Mouse (Mus musculus) brown adipose tissue, adult 24 weeks (tissue): ENCODE data around the gene Lyve1. TPM values are rescaled to one million over a fixed set of nuclear protein-coding genes. Genes with fewer than 3 reads are reported as not detected.

Experiments
- H3K27ac ChIP-seq: fragments of 200-500 bp; replicated peaks from 2 replicates; pipeline ENCODE4 v1.5.1; 2012; ENCODE audit warnings: low read depth, mild to moderate bottlenecking, low read length
- H3K4me1 ChIP-seq: fragments of 200-500 bp; 2 replicates; pipeline ENCODE4 v1.6.1; 2012; ENCODE audit warnings: low read length, mixed read lengths; ENCODE audit not compliant: control insufficient read depth, insufficient read depth, insufficient read length
- H3K4me3 ChIP-seq: fragments of 200-500 bp; 2 replicates; pipeline ENCODE4 v1.5.1; 2012; ENCODE audit warnings: low read depth, mild to moderate bottlenecking, low read length, moderate library complexity; ENCODE audit not compliant: insufficient read depth
- polyA plus RNA-seq: library from polyadenylated mRNA; stranded (reverse); fragments of >200 nt; gene quantifications from 2 replicates; pipeline ENCODE4 v1.2.4, GENCODE M21; 2012; ENCODE audit not compliant: missing spikeins, insufficient read depth, insufficient read length

The Lyve1 gene
- polyA plus RNA-seq, 1 experiment = 11.1 TPM

DNA sequence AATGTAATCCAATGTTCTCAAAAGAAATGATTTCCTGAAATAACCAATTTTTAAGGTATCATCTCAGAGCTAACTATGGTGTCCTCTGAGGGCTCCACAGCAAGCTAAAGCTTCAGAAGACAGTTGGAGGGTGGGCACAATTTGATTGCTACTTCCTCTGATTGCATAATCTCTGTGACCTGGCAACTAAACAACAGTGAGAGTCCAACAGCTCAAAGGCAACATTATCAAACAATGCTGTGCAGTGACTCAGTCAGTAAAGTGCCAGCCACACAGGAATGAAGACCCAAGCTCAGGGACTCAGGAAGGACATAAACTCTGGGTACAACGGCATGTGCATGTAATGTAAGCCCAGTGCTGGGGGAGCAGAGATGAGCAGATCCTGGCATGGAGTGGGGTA, 30.0 kb downstream of the Lyve1 start:
- Histone ChIP-seq H3K27ac (no peak overlapping the region), H3K4me3 (no peak overlapping the region), H3K4me1 (peaks cover 3% of the 10 kb centered on the region; the same call in 1 of the 2 replicates)

GRCm38 (mm10) chr7:110823995-110824953, 38.8 kb downstream of the Lyve1 start:
- H3K4me1 ChIP-seq = peaks cover 15% of the 10 kb centered on the region; the same call in 1 of the 2 replicates
- no peak overlapping the region for H3K4me3 ChIP-seq
- H3K27ac ChIP-seq = peak overlapping the region; percentile 77

- peak overlapping the region; percentile 29 for H3K27ac ChIP-seq
- H3K4me1 ChIP-seq = peaks cover 17% of the 10 kb centered on the region
- no peak overlapping the region for H3K4me3 ChIP-seq
These were observed 39.4 kb downstream of the Lyve1 start for GRCm38 (mm10) chr7:110823593-110823992.

DNA sequence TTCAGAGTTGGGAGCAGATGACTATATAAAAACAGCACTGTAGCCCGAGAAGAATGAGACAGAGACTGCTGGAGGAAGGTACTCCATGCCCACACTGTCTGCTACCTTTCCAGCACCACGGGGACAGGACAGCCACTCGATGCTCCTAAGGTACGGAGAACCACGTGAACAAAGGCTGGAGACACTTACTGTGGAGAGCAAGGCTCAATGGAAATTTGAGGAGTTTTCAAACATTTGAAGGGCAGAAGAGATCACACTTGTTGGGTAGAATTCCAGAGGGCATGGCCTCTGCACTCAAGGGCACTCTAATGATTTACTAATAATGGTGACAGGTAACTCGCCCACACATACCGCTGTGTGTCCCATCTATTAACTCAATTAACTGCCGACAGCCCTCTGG, 40.0 kb downstream of the Lyve1 start:
- peak overlapping the region; percentile 29 for H3K27ac ChIP-seq
- H3K4me1 ChIP-seq = peaks cover 18% of the 10 kb centered on the region
- no peak overlapping the region for H3K4me3 ChIP-seq

DNA sequence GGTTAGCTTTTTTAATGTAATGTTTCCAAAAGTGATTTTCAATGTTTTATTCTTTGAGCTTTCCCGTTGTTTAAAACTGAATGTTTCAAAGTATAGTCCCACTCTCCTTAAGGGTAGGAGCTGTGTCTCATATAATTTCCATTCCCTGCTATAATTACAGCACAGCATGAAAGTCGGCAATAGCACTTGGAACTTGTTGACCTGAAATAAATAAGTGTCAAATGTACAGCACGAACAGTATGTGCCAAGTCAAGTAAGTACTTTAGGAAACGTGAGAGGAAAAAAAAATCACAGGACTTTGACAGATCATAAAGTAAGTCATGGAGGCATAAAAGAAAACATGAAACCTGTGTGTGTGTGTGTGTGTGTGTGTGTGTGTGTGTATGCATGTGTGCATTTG, 41.0 kb downstream of the Lyve1 start:
- Histone ChIP-seq H3K4me3 (no peak overlapping the region), H3K4me1 (peaks cover 19% of the 10 kb centered on the region), H3K27ac (no peak overlapping the region)

DNA sequence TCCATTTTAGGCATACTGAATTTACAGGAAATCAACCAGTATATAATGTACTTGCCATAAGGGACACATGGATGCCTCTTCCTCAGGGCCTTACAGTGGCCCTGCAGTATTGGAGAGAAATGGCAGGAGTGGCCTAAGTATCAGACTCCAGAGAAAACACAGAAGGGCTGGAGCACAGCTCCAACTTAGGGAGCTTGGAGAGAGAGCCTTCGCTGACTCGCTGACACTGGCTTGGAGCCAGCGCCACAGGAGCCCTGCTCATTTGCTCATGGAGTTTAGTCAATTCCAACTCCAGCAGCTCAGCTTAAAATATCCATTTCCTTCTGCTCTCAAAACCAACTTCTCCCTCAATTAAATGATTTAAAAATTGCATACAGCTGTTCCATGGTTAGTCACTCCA, 41.4 kb downstream of the Lyve1 start:
- Histone ChIP-seq H3K27ac (no peak overlapping the region), H3K4me3 (no peak overlapping the region), H3K4me1 (peaks cover 19% of the 10 kb centered on the region)

- H3K27ac ChIP-seq = no peak overlapping the region
- H3K4me3 ChIP-seq = no peak overlapping the region
- peaks cover 19% of the 10 kb centered on the region for H3K4me1 ChIP-seq
These were observed 42.0 kb downstream of the Lyve1 start for GRCm38 (mm10) chr7:110821068-110821467.

DNA sequence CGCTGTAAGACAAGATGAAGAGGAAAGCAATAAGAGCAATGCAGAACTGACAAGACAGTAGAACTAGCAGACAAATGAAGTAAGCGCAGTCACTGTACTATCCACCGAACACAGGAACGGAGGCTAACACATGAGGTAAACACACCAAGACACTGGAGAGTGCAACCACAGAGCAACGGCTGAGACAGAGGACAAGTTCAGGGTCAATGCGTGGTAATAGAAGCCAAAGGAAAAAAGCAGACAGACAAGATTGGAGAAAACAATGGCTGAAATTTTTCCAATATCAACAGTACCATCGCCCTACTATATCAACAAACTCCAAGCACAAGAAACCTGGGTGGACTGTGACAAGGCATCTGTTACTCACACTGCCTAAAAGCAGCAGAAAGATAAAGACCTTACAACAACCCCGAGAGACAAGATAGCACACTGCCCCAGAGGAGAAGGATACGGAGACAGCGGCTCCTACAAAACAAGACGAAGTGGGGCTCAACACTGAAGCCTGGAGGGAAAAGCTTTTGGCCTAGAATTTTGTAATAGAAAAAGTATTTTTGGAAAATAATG, 44.2 kb downstream of the Lyve1 start:
- no peak overlapping the region for H3K27ac ChIP-seq
- peaks cover 13% of the 10 kb centered on the region for H3K4me1 ChIP-seq
- no peak overlapping the region for H3K4me3 ChIP-seq

GRCm38 (mm10) chr7:110818206-110818605, 44.8 kb downstream of the Lyve1 start:
- Histone ChIP-seq H3K27ac (0 out of 2 replicates have a peak overlapping the region, but pooled peaks have one; percentile 35), H3K4me3 (no peak overlapping the region), H3K4me1 (peaks cover 7% of the 10 kb centered on the region)

- Histone ChIP-seq H3K27ac (no peak overlapping the region), H3K4me1 (peaks cover 4% of the 10 kb centered on the region), H3K4me3 (no peak overlapping the region)
These were observed 47.0 kb downstream of the Lyve1 start for GRCm38 (mm10) chr7:110816037-110816436.

- H3K27ac ChIP-seq = no peak overlapping the region
- H3K4me3 ChIP-seq = no peak overlapping the region
- peaks cover 4% of the 10 kb centered on the region for H3K4me1 ChIP-seq
These were observed 49.1 kb downstream of the Lyve1 start for GRCm38 (mm10) chr7:110813983-110814382.

GRCm38 (mm10) chr7:110811529-110811928, 51.5 kb downstream of the Lyve1 start:
- no peaks in the 10 kb centered on the region for H3K4me1 ChIP-seq
- H3K4me3 ChIP-seq = no peak overlapping the region
- no peak overlapping the region for H3K27ac ChIP-seq

- Histone ChIP-seq H3K27ac (no peak overlapping the region), H3K4me1 (no peaks in the 10 kb centered on the region), H3K4me3 (no peak overlapping the region)
These were observed 52.0 kb downstream of the Lyve1 start for GRCm38 (mm10) chr7:110810995-110811394.

DNA sequence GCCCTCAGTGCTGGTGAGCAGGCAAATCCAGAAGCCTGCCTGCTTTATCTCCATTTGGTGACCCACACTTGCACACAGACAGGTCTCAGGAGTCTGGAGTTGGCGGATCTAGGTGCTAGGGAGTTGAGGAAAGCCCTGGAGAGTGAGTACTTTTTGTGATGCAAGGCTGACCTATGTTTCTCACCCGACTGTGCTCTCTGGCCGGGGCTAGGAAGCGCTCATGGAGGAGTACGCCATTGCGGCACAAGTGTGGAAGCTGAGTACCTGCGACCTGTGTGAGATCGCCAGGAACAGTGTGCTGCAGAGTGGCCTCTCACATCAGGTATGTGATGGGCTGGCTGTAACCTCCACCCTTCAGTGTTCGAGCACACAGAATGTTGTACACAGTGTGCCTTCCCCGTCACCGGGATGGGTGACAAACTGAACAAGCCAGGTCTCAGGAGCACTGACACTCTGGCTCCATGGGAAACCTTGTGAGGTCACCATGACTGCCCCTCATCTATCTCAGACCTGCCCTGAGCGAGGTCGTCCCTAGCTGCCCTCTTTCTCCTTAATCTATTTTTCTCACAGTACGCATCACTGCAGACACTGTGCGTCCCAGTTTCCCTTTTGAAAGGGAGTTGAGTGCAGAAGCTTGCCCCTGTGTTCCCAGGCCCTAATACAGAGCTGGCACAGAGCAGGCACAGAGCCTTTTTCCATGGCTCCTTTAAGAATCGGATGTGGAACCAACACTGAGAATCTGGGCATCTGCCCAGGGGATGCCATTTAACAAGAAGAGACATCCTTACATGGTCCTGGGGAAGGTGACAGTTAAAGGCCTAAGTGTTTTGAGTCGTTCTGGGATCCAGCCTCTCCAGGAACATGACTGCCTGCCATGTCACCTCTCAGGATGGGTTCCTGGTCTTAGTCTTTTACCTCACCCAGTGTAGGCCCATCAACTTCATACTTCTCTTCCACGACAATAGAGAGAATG, 53.2 kb downstream of the Lyve1 start:
- no peak overlapping the region for H3K27ac ChIP-seq
- H3K4me1 ChIP-seq = no peaks in the 10 kb centered on the region
- no peak overlapping the region for H3K4me3 ChIP-seq

GRCm38 (mm10) chr7:110808962-110809361, 54.1 kb downstream of the Lyve1 start:
- Histone ChIP-seq H3K4me3 (no peak overlapping the region), H3K27ac (no peak overlapping the region)

More at GRCm38 (mm10) chr7:110808962-110809361, 54.1 kb downstream of the Lyve1 start:
- H3K4me1 ChIP-seq = no peaks in the 10 kb centered on the region
